Mouse (Mus musculus) limb, embryonic 13.5 days (tissue): ENCODE measurements around the gene Neurod6. TPM values are rescaled to one million over a fixed set of nuclear protein-coding genes. Genes with fewer than 3 reads are reported as not detected.
A peak's percentile ranks its signal among the peaks of the same experiment; 100 is the strongest.
"Not testable (repeated sequence)": the region's sequence is repeated elsewhere in the genome, so short reads cannot be mapped to it uniquely, and the experiment has no call there.

ENCODE experiments used
- ATAC-seq: fragments of 200-750 bp; cut with Nextera tagmentation; 2 replicates; pipeline ENCODE4 v1.8.0; 2017; ENCODE audit warnings: low read depth, moderate number of reproducible peaks, moderate TSS enrichment; ENCODE audit not compliant: low FRiP score
- H3K27ac ChIP-seq: fragments of 300-500 bp; sonication (generic); 2 replicates; pipeline ENCODE4 v1.5.1; 2015; ENCODE audit warnings: inconsistent platforms, mild to moderate bottlenecking, moderate library complexity
- H3K27me3 ChIP-seq: fragments of 300-500 bp; sonication (generic); 2 replicates; pipeline ENCODE4 v1.6.1; 2015; ENCODE audit warnings: mild to moderate bottlenecking, inconsistent platforms
- H3K36me3 ChIP-seq: fragments of 300-500 bp; sonication (generic); 2 replicates; pipeline ENCODE4 v1.6.1; 2015; ENCODE audit warnings: inconsistent platforms, mild to moderate bottlenecking, moderate library complexity
- H3K4me1 ChIP-seq: fragments of 300-500 bp; sonication (generic); 2 replicates; pipeline ENCODE4 v1.6.1; 2015; ENCODE audit warnings: inconsistent platforms
- H3K4me2 ChIP-seq: fragments of 300-500 bp; sonication (generic); replicated peaks from 2 replicates; pipeline ENCODE4 v1.6.1; 2015; ENCODE audit warnings: inconsistent platforms, mild to moderate bottlenecking, moderate library complexity
- H3K4me3 ChIP-seq: fragments of 300-500 bp; sonication (generic); 2 replicates; pipeline ENCODE4 v1.5.1; 2015; ENCODE audit warnings: moderate library complexity, mild to moderate bottlenecking, inconsistent platforms
- H3K9ac ChIP-seq: fragments of 300-500 bp; sonication (generic); 2 replicates; pipeline ENCODE4 v1.6.1; 2015; ENCODE audit warnings: mild to moderate bottlenecking, inconsistent platforms
- H3K9me3 ChIP-seq: fragments of 300-500 bp; sonication (generic); 2 replicates; pipeline ENCODE4 v1.6.1; 2016; ENCODE audit warnings: inconsistent platforms
- WGBS: fragments of 180-500 bp; shearing (Covaris S2); methylation state at CpG from one replicate; pipeline ENCODE4 v1.1.7; 2015; 5-methylcytosine and 5-hydroxymethylcytosine counted together
- polyA plus RNA-seq: library from polyadenylated mRNA; unstranded; fragments of >200 nt; fragmentation: Nextera tagmentation; extraction: Ambion mirVana; gene quantifications from 2 replicates; pipeline ENCODE4 v1.2.1, GENCODE M21; 2015

Gene Neurod6
- 0.28 TPM in 1 of 2 replicates, not detected in the other for polyA plus RNA-seq

DNA sequence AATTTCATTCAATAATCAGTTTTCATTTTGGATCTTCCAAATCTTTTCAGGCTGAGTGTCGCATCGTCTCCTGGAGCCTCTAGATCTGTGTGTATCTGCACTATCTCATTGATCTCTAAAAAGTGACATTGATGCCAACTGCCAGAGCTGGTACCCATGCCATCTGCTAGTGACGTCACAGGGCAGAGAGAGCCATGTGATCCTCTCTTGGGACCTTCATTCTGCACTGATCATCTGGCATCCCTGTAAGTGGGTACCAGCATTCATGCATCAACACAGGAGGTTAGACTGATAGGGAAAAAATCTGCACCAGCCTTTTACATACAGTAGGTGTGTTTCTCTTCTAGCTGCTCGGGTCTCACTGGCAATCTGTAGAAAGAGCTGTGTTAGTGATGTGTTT lies at the start of gene Neurod6:
Gene Neurod6, minus strand, starts transcription at position 290 of the 400 bp plus-strand sequence.
- no peaks in the 10 kb centered on the region for H3K36me3 ChIP-seq
- no peak for ATAC-seq
- no peaks in the 10 kb centered on the region for H3K9me3 ChIP-seq
- H3K4me1 ChIP-seq = peaks cover 22% of the 10 kb centered on the region
- peaks cover 17% of the 10 kb centered on the region for H3K27me3 ChIP-seq
- no peak within 1 kb of the TSS for H3K4me3 ChIP-seq
- H3K4me2 ChIP-seq = no peak within 1 kb of the TSS
- WGBS = 77% methylated on average over 4 of the region's 4 CpGs
- no peak within 1 kb of the TSS for H3K9ac ChIP-seq
- H3K27ac ChIP-seq = no peak within 1 kb of the TSS

- H3K9ac ChIP-seq = no peak overlapping the region
- no peaks in the 10 kb centered on the region for H3K4me1 ChIP-seq
- no peak overlapping the region for H3K4me3 ChIP-seq
- no peaks in the 10 kb centered on the region for H3K36me3 ChIP-seq
- no peak overlapping the region for H3K27ac ChIP-seq
- WGBS = 30% methylated on average over 5 of the region's 5 CpGs
- H3K9me3 ChIP-seq = no peaks in the 10 kb centered on the region
- no peaks in the 10 kb centered on the region for H3K27me3 ChIP-seq
- ATAC-seq = no peak
- H3K4me2 ChIP-seq = no peak overlapping the region
Measured at GRCm38 (mm10) chr6:55717209-55717608, 36.1 kb upstream of the Neurod6 start.

DNA sequence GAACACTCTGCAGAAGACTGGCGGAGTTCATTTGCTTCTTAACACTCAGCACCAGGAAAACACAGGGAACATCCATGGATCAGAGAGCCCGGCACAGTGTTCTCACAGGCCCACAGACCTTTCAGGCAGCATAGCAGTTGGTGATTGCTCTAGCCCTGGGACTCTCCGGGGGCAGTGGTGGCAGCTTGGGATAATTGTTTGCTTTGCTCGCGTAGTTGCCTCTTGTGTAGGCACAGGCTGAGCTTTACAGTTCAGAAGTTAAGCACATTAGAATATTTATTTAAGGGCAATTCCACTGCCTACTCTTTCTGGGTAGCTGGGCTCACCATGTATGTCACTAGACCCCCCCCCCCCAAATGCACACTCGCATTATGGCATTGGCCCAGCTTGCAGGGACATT lies 34.4 kb upstream of the Neurod6 start:
- ATAC-seq = no peak
- H3K4me3 ChIP-seq = no peak overlapping the region
- no peak overlapping the region for H3K4me2 ChIP-seq
- no peak overlapping the region for H3K9ac ChIP-seq
- H3K36me3 ChIP-seq = no peaks in the 10 kb centered on the region
- no peaks in the 10 kb centered on the region for H3K4me1 ChIP-seq
- no peak overlapping the region for H3K27ac ChIP-seq
- 84% methylated on average over 6 of the region's 6 CpGs for WGBS
- H3K27me3 ChIP-seq = no peaks in the 10 kb centered on the region
- H3K9me3 ChIP-seq = no peaks in the 10 kb centered on the region

GRCm38 (mm10) chr6:55710913-55711312 lies 29.9 kb upstream of the Neurod6 start:
- WGBS = 93% methylated on average over 4 of the region's 4 CpGs
- H3K36me3 ChIP-seq, H3K4me2 ChIP-seq, H3K9me3 ChIP-seq, H3K9ac ChIP-seq, H3K27ac ChIP-seq, H3K27me3 ChIP-seq, H3K4me3 ChIP-seq, ATAC-seq, H3K4me1 ChIP-seq: not testable (repeated sequence)

- Histone ChIP-seq H3K36me3 (no peaks in the 10 kb centered on the region), H3K27me3 (no peaks in the 10 kb centered on the region), H3K9me3 (no peaks in the 10 kb centered on the region), H3K27ac (no peak overlapping the region), H3K4me1 (no peaks in the 10 kb centered on the region), H3K4me3 (no peak overlapping the region), H3K4me2 (no peak overlapping the region), H3K9ac (no peak overlapping the region)
- 94% methylated on average over 1 of the region's 1 CpGs for WGBS
- ATAC-seq = no peak
Measured at GRCm38 (mm10) chr6:55704759-55705104, 23.7 kb upstream of the Neurod6 start.

- no peaks in the 10 kb centered on the region for H3K36me3 ChIP-seq
- H3K9me3 ChIP-seq = no peaks in the 10 kb centered on the region
- no peaks in the 10 kb centered on the region for H3K4me1 ChIP-seq
- WGBS = 83% methylated on average over 8 of the region's 8 CpGs
- ATAC-seq = no peak
- H3K4me3 ChIP-seq = no peak overlapping the region
- no peaks in the 10 kb centered on the region for H3K27me3 ChIP-seq
- H3K9ac ChIP-seq = no peak overlapping the region
- H3K4me2 ChIP-seq = no peak overlapping the region
- no peak overlapping the region for H3K27ac ChIP-seq
Measured at GRCm38 (mm10) chr6:55704061-55704758, 23.1 kb upstream of the Neurod6 start.

DNA sequence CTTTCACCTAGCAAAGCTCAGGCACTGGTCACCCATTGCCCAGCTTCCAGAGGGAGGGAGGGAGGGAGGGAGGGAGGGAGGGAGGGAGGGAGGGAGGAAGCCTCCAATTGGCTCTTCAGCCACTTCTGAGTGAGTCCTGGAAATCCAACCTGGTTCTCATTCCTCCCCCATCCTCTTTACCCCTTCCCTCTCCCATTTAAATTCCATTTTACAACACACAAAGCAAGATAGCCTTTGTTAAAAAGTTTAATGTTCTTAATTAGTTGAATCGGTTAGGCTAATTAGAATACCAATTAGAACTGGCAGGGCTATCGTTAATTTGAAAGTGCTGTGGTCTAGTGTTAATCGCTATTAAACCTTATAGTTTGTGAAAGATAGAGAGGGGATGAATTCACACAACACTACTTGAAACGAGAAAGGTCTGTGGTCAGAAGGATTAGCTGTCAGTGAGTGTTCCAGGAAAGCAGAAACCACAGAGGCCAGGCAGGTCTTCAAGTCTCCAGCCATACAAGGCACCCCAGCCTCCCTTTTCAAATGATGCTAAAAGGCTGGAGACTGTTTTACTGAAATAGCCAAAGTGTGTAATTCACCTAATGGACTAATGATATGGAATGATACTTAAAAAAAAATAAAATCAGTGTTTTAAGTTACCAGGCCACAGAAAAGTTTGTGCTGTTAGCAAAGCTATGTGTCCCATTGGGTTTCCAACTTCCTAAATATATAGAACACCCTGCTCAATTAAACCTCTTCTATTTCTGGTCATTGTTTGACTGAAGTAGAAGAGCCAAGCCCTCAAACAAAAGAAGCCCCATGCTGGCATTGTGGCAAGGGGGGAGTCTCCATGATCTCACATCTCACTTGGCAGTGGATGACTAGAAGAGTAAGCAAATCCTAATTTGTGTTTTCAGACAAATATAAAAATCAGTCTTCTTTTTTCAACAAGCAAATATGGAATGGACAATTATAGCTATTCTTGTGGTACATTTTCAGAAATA lies 19.6 kb upstream of the Neurod6 start:
- WGBS = 29% methylated on average over 4 of the region's 4 CpGs
- Histone ChIP-seq H3K9ac (no peak overlapping the region), H3K4me2 (no peak overlapping the region), H3K27me3 (no peaks in the 10 kb centered on the region), H3K36me3 (no peaks in the 10 kb centered on the region), H3K4me3 (no peak overlapping the region), H3K9me3 (no peaks in the 10 kb centered on the region), H3K4me1 (no peaks in the 10 kb centered on the region), H3K27ac (no peak overlapping the region)
- ATAC-seq = no peak

DNA sequence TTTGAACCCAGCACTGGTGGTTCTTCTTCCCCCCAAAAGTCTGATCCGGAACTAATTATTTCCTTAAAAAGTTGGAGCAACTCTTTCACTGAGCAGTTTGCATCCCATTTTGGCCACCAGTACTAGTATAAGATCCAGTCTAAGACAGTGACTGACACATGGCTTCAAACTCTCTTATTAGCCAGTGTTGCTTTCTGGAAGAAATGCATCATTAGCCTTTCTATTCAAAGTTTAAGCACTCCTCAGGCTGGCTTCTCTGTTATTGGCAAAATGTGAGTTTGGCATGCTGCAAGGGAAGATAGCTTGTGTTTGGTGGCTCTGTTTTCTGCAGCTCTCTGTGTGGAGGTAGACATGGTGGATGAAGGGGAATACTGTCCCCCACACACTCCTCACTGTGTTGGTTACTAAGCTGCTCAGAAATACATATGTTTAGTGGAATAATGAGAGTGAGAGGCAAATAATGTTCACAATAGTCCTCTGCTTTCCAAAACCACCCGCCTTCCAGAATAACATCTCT lies 9.0 kb upstream of the Neurod6 start:
- H3K4me1 ChIP-seq = no peaks in the 10 kb centered on the region
- WGBS = 94% methylated on average over 2 of the region's 2 CpGs
- no peaks in the 10 kb centered on the region for H3K27me3 ChIP-seq
- no peak overlapping the region for H3K9ac ChIP-seq
- no peak overlapping the region for H3K4me2 ChIP-seq
- no peak for ATAC-seq
- no peaks in the 10 kb centered on the region for H3K36me3 ChIP-seq
- H3K9me3 ChIP-seq = 0 out of 2 replicates have a peak, but pooled peaks cover 3% of the 10 kb centered on the region
- no peak overlapping the region for H3K4me3 ChIP-seq
- no peak overlapping the region for H3K27ac ChIP-seq

DNA sequence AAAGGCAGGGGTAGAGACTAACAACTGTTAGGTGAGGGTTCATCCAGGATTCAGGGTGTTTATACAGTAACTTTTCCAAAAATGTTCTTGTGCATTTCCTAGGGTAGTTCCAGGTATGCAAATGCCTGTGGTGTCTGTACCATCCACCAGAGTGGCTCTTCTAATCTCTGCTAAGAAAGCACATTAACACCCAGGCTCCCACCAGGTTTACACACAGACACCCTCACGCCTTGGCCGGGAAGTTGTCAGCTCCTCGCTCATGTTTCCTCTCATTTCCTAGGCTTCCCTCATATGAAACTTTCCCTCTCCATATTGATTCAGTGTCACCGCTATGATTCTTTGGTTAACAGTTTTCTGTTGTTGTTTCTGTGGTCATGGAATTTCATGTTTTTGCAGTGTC lies 2.4 kb upstream of the Neurod6 start:
- Histone ChIP-seq H3K4me1 (peaks cover 14% of the 10 kb centered on the region), H3K9me3 (no peaks in the 10 kb centered on the region), H3K27ac (no peak overlapping the region), H3K27me3 (peaks cover 5% of the 10 kb centered on the region; the same call in 1 of the 2 replicates), H3K4me2 (no peak overlapping the region), H3K36me3 (no peaks in the 10 kb centered on the region), H3K9ac (no peak overlapping the region), H3K4me3 (no peak overlapping the region)
- WGBS = 63% methylated on average over 4 of the region's 4 CpGs
- ATAC-seq = no peak

- Histone ChIP-seq H3K27ac (no peak overlapping the region), H3K9me3 (no peaks in the 10 kb centered on the region), H3K9ac (no peak overlapping the region), H3K4me3 (no peak overlapping the region), H3K36me3 (no peaks in the 10 kb centered on the region), H3K4me1 (peaks cover 14% of the 10 kb centered on the region), H3K27me3 (peaks cover 5% of the 10 kb centered on the region; the same call in 1 of the 2 replicates), H3K4me2 (no peak overlapping the region)
- WGBS = 68% methylated on average over 7 of the region's 7 CpGs
- ATAC-seq = no peak
Measured at GRCm38 (mm10) chr6:55682886-55683285, 1.8 kb upstream of the Neurod6 start.

GRCm38 (mm10) chr6:55678571-55679185 lies 2.4 kb downstream of the Neurod6 start:
- ATAC-seq = no peak
- WGBS = 79% methylated on average over 7 of the region's 7 CpGs

DNA sequence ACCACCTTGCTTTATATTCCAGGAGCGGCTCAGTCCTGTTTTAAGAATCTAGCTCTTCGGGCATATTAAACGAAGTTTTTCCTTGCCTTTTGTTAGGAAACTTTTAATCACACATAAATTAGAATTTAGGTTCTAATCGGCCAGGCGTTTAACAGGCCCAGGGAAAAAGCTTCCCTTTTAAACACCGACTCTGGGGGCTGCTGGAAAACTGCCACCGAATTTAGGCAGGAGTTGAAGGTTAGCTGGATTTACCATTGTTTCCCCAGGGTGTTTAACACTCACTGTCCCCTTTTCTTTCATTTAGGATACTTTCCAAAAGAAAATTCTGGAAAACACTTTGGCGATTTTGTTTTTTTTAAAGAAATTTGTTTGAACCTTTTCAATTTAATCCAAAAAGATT lies 3.7 kb downstream of the Neurod6 start:
- H3K36me3 ChIP-seq = no peaks in the 10 kb centered on the region
- H3K4me2 ChIP-seq = peak overlapping the region; percentile 74
- WGBS = 10% methylated on average over 8 of the region's 8 CpGs
- peaks cover 20% of the 10 kb centered on the region for H3K4me1 ChIP-seq
- no peak for ATAC-seq
- no peak overlapping the region for H3K27ac ChIP-seq
- H3K9me3 ChIP-seq = no peaks in the 10 kb centered on the region
- H3K9ac ChIP-seq = peak overlapping the region; percentile 58; the same call in 1 of the 2 replicates
- H3K4me3 ChIP-seq = peak overlapping the region; percentile 43
- peaks cover 25% of the 10 kb centered on the region for H3K27me3 ChIP-seq

More at GRCm38 (mm10) chr6:55678571-55679185, 2.4 kb downstream of the Neurod6 start:
- H3K4me2 ChIP-seq = no peak overlapping the region
- no peak overlapping the region for H3K9ac ChIP-seq
- H3K4me1 ChIP-seq = peaks cover 22% of the 10 kb centered on the region
- H3K27ac ChIP-seq = no peak overlapping the region
- H3K36me3 ChIP-seq = no peaks in the 10 kb centered on the region
- no peak overlapping the region for H3K4me3 ChIP-seq
- H3K27me3 ChIP-seq = peaks cover 25% of the 10 kb centered on the region
- no peaks in the 10 kb centered on the region for H3K9me3 ChIP-seq
